Mouse (Mus musculus) R1 (cell line): Measurements from ENCODE around the gene Lrmda.

Source experiments
- DNase-seq: peaks from one replicate; pipeline ENCODE4 v3.0.0-alpha.2; 2018; ENCODE audit warnings: low read depth, low spot score

The Lrmda gene

GRCm38 (mm10) chr14:23057228-23057976 is 1037.9 kb downstream of the Lrmda start:
- no peak for DNase-seq

- no peak for DNase-seq
These were observed 1038.5 kb downstream of the Lrmda start for GRCm38 (mm10) chr14:23057987-23058386.

- DNase-seq = no peak
These were observed 1059.2 kb downstream of the Lrmda start for GRCm38 (mm10) chr14:23078719-23079118.

- no peak for DNase-seq
These were observed 1064.8 kb downstream of the Lrmda start for GRCm38 (mm10) chr14:23084241-23084773.

- DNase-seq = no peak
These were observed 1065.3 kb downstream of the Lrmda start for GRCm38 (mm10) chr14:23084797-23085196.

- no peak for DNase-seq
These were observed 1073.8 kb downstream of the Lrmda start for GRCm38 (mm10) chr14:23093306-23093705.

GRCm38 (mm10) chr14:23094546-23095157 is 1075.1 kb downstream of the Lrmda start:
- no peak for DNase-seq

GRCm38 (mm10) chr14:23095158-23096016 is 1075.9 kb downstream of the Lrmda start:
- DNase-seq = no peak

GRCm38 (mm10) chr14:23096017-23096336 is 1076.5 kb downstream of the Lrmda start:
- no peak for DNase-seq

- DNase-seq = no peak
These were observed 1076.9 kb downstream of the Lrmda start for GRCm38 (mm10) chr14:23096405-23096804.
